ENCODE assay signal across 28 mouse cellular contexts in genomic region chr3:114570978-114571377, GRCm38 (mm10).
DNase-seq lines count a peak whose midpoint lies in the region; ATAC-seq and TF ChIP-seq lines count a peak whose summit lies in the region.
"Had no signal": no experiment of that assay in that cellular context is flagged by ENCODE, and none has a peak within 500 bp of the region (broad histone marks: within the 10 kb centered on the region; RNA-seq: fewer than 3 reads in every experiment).

No protein-coding gene starts in this region.

- no peak overlapping the region for H3K4me2 ChIP-seq in liver, embryonic 11.5 days
- H3K4me2 ChIP-seq in lung, postnatal 0 days (replicated peaks; ENCODE audit: low read depth, low read length): no peak overlapping the region
- H3K4me2 ChIP-seq: embryonic facial prominence, embryonic 12.5 days; embryonic facial prominence, embryonic 15.5 days; forebrain, embryonic 13.5 days; heart, embryonic 11.5 days; hindbrain, embryonic 12.5 days; hindbrain, embryonic 15.5 days had no signal

- no peak overlapping the region for H3K4me3 ChIP-seq in liver, adult 2 months (ENCODE audit: insufficient read depth, low read depth, low read length)
- H3K4me3 ChIP-seq in liver, embryonic 11.5 days (ENCODE audit: low read depth, low read length): no peak overlapping the region
- H3K4me3 ChIP-seq in lung, postnatal 0 days (ENCODE audit: low read depth, low read length): no peak overlapping the region
- H3K4me3 ChIP-seq: embryonic facial prominence, embryonic 12.5 days; embryonic facial prominence, embryonic 15.5 days; forebrain, embryonic 10.5 days; forebrain, embryonic 13.5 days; hindbrain, embryonic 12.5 days; hindbrain, embryonic 15.5 days had no signal

- peaks cover 10% of the 10 kb centered on the region; the same call in 1 of the 2 replicates for H3K4me1 ChIP-seq in liver, adult 2 months (ENCODE audit: control insufficient read depth, insufficient read depth, low read length)
- no peaks in the 10 kb centered on the region for H3K4me1 ChIP-seq in liver, embryonic 11.5 days (replicated peaks; ENCODE audit: control insufficient read depth, insufficient read depth, low read length)
- H3K4me1 ChIP-seq in lung, postnatal 0 days (ENCODE audit: insufficient read depth, low read depth, low read length): no peaks in the 10 kb centered on the region
- H3K4me1 ChIP-seq: embryonic facial prominence, embryonic 12.5 days; embryonic facial prominence, embryonic 15.5 days; forebrain, embryonic 10.5 days; forebrain, embryonic 13.5 days; hindbrain, embryonic 12.5 days; hindbrain, embryonic 15.5 days had no signal

- no peaks in the 10 kb centered on the region for H3K27me3 ChIP-seq in liver, adult 2 months (ENCODE audit: control insufficient read depth, insufficient read depth, low read length)
- no peaks in the 10 kb centered on the region for H3K27me3 ChIP-seq in liver, embryonic 11.5 days (replicated peaks; ENCODE audit: control insufficient read depth, insufficient read depth, low read length)
- H3K27me3 ChIP-seq in lung, postnatal 0 days (replicated peaks; ENCODE audit: insufficient read depth, low read length): no peaks in the 10 kb centered on the region
- H3K27me3 ChIP-seq: CH12.LX; embryonic facial prominence, embryonic 12.5 days; embryonic facial prominence, embryonic 15.5 days; forebrain, embryonic 13.5 days; hindbrain, embryonic 12.5 days; hindbrain, embryonic 15.5 days had no signal

- ATAC-seq in liver, embryonic 11.5 days (replicated peaks; ENCODE audit: low FRiP score): no peak
- no peak for ATAC-seq in lung, postnatal 0 days
- ATAC-seq: activated CD4-positive, CD25-positive, alpha-beta regulatory T cell, adult 4 months; forebrain, embryonic 13.5 days; forebrain, embryonic 16.5 days had no signal

- TF ChIP-seq EP300 in lung, postnatal 0 days (IDR thresholded peaks at IDR 0.05): no peak

- no peaks in the 10 kb centered on the region for H3K79me2 ChIP-seq in liver, adult 2 months (ENCODE audit: control insufficient read depth, insufficient read depth, low read length)

- peak; percentile 94 for DNase-seq in liver, adult 2 months (ENCODE audit: extremely low read depth, low read depth, low spot score)
- no peak for DNase-seq in liver, embryonic 11.5 days (ENCODE audit: low spot score)
- DNase-seq in lung, postnatal 0 days (ENCODE audit: low spot score): peak; percentile 7
- DNase-seq in lung, postnatal 14 days: no peak
- DNase-seq in fibroblast of lung, adult 2 months (ENCODE audit: low read depth): peak; percentile 5
- no peak for DNase-seq in ovary, postnatal 36 days (ENCODE audit: low spot score)
- DNase-seq in left cerebral cortex, postnatal 10 days (ENCODE audit: extremely low spot score in 1 of 2, low spot score in 2 of 2): no peak
- DNase-seq: adrenal gland, postnatal 10 days; adrenal gland, postnatal 36 days; B cell, adult 2 months; cerebellum, adult 11 months; cerebellum, adult 2 months; cerebellum, adult 9-11 months; cerebellum, postnatal 25 days; gastrocnemius, postnatal 10 days; gastrocnemius, postnatal 36 days; heart, adult 11 months had no signal

- TF ChIP-seq CTCF in liver, adult 2 months (IDR thresholded peaks at IDR 0.05; ENCODE audit: low read depth, low read length): no peak
- no peak for TF ChIP-seq CTCF in lung, postnatal 0 days (IDR thresholded peaks at IDR 0.05)

- intact Hi-C loops in left cerebral cortex, postnatal 10 days (cut with DNase I): no loop called here

- H3K27ac ChIP-seq in liver, adult 2 months (replicated peaks; ENCODE audit: insufficient read depth, low read depth, low read length): no peak overlapping the region
- H3K27ac ChIP-seq in liver, embryonic 11.5 days (ENCODE audit: low read depth, low read length): no peak overlapping the region
- no peak overlapping the region for H3K27ac ChIP-seq in lung, postnatal 0 days (ENCODE audit: low read length)
- H3K27ac ChIP-seq: embryonic facial prominence, embryonic 12.5 days; embryonic facial prominence, embryonic 15.5 days; forebrain, embryonic 10.5 days; forebrain, embryonic 13.5 days; hindbrain, embryonic 12.5 days; hindbrain, embryonic 15.5 days had no signal

- H3K9me3 ChIP-seq in liver, embryonic 11.5 days (ENCODE audit: control insufficient read depth, low read length): no peaks in the 10 kb centered on the region
- no peaks in the 10 kb centered on the region for H3K9me3 ChIP-seq in lung, postnatal 0 days (ENCODE audit: low read length)
- H3K9me3 ChIP-seq: embryonic facial prominence, embryonic 12.5 days; embryonic facial prominence, embryonic 15.5 days; forebrain, embryonic 10.5 days; forebrain, embryonic 13.5 days; G1E; hindbrain, embryonic 12.5 days; hindbrain, embryonic 15.5 days had no signal

- WGBS in liver, adult 2 months: 39% methylated on average over 2 of the region's 2 CpGs
- 88% methylated on average over 2 of the region's 2 CpGs for WGBS in liver, embryonic 11.5 days
- 86% methylated on average over 2 of the region's 2 CpGs for WGBS in lung, postnatal 0 days

- no peaks in the 10 kb centered on the region for H3K36me3 ChIP-seq in liver, adult 2 months (ENCODE audit: control insufficient read depth, insufficient read depth, low read length)
- no peaks in the 10 kb centered on the region for H3K36me3 ChIP-seq in liver, embryonic 11.5 days (ENCODE audit: control insufficient read depth, insufficient read depth, low read length)
- no peaks in the 10 kb centered on the region for H3K36me3 ChIP-seq in lung, postnatal 0 days (ENCODE audit: insufficient read depth, low read length)
- H3K36me3 ChIP-seq: embryonic facial prominence, embryonic 12.5 days; embryonic facial prominence, embryonic 15.5 days; forebrain, embryonic 10.5 days; G1E; hindbrain, embryonic 12.5 days; hindbrain, embryonic 15.5 days had no signal

- no peak overlapping the region for H3K9ac ChIP-seq in liver, adult 2 months (ENCODE audit: low read depth, low read length)
- no peak overlapping the region for H3K9ac ChIP-seq in liver, embryonic 11.5 days (ENCODE audit: low read depth, low read length)
- H3K9ac ChIP-seq in lung, postnatal 0 days (replicated peaks; ENCODE audit: low read depth): no peak overlapping the region
- H3K9ac ChIP-seq: embryonic facial prominence, embryonic 12.5 days; embryonic facial prominence, embryonic 15.5 days; forebrain, embryonic 13.5 days; hindbrain, embryonic 12.5 days; hindbrain, embryonic 15.5 days had no signal

- no peak for TF ChIP-seq POLR2A in liver, adult 2 months (IDR thresholded peaks at IDR 0.05; ENCODE audit: extremely low read depth, insufficient read depth, low read length)

Comparison
In these comparisons a context has a peak if more than half of its experiments do, and no peak if none do; other contexts are left out.
1. DNase-seq: peak in liver, adult 2 months (single experiment), lung, postnatal 0 days (single experiment) and fibroblast of lung, adult 2 months (single experiment); none in liver, embryonic 11.5 days (single experiment), lung, postnatal 14 days (single experiment), ovary, postnatal 36 days (single experiment) and left cerebral cortex, postnatal 10 days (0 of 2).